Mouse (Mus musculus) forebrain, embryonic 13.5 days (tissue): Measurements from ENCODE around the gene Ube2d2b. TPM values are rescaled to one million over a fixed set of nuclear protein-coding genes. Genes with fewer than 3 reads are reported as not detected.

ENCODE experiments used
- ATAC-seq: fragments of 200-750 bp; cut with Nextera tagmentation; 2 replicates; pipeline ENCODE4 v1.8.0; 2017
- H3K27ac ChIP-seq: fragments of 300-500 bp; sonication (generic); 2 replicates; pipeline ENCODE4 v1.5.1; 2015; ENCODE audit warnings: inconsistent platforms, mild to moderate bottlenecking, moderate library complexity
- H3K27me3 ChIP-seq: fragments of 300-500 bp; sonication (generic); 2 replicates; pipeline ENCODE4 v1.6.1; 2015; ENCODE audit warnings: mild to moderate bottlenecking, inconsistent platforms
- H3K36me3 ChIP-seq: fragments of 300-500 bp; sonication (generic); 2 replicates; pipeline ENCODE4 v1.6.1; 2015; ENCODE audit warnings: mild to moderate bottlenecking, inconsistent platforms; ENCODE audit not compliant: poor library complexity, severe bottlenecking
- H3K4me1 ChIP-seq: fragments of 300-500 bp; sonication (generic); 2 replicates; pipeline ENCODE4 v1.6.1; 2015; ENCODE audit warnings: inconsistent platforms
- H3K4me2 ChIP-seq: fragments of 300-500 bp; sonication (generic); 2 replicates; pipeline ENCODE4 v1.6.1; 2015; ENCODE audit warnings: inconsistent platforms, mild to moderate bottlenecking, moderate library complexity
- H3K4me3 ChIP-seq: fragments of 300-500 bp; sonication (generic); 2 replicates; pipeline ENCODE4 v1.5.1; 2015; ENCODE audit warnings: mild to moderate bottlenecking, inconsistent platforms
- H3K9ac ChIP-seq: fragments of 300-500 bp; sonication (generic); 2 replicates; pipeline ENCODE4 v1.6.1; 2015; ENCODE audit warnings: mild to moderate bottlenecking, inconsistent platforms
- H3K9me3 ChIP-seq: fragments of 300-500 bp; sonication (generic); replicated peaks from 2 replicates; pipeline ENCODE4 v1.6.1; 2016; ENCODE audit warnings: inconsistent platforms
- WGBS: fragments of 180-500 bp; shearing (Covaris S2); methylation state at CpG from one replicate; pipeline ENCODE4 v1.1.7; 2015; 5-methylcytosine and 5-hydroxymethylcytosine counted together
- polyA plus RNA-seq: library from polyadenylated mRNA; unstranded; fragments of >200 nt; fragmentation: Nextera tagmentation; extraction: Ambion mirVana; gene quantifications from 2 replicates; pipeline ENCODE4 v1.2.1, GENCODE M21; 2015

Ube2d2b gene
- polyA plus RNA-seq, 1 experiment from 2014 or later: 0.15 TPM

DNA sequence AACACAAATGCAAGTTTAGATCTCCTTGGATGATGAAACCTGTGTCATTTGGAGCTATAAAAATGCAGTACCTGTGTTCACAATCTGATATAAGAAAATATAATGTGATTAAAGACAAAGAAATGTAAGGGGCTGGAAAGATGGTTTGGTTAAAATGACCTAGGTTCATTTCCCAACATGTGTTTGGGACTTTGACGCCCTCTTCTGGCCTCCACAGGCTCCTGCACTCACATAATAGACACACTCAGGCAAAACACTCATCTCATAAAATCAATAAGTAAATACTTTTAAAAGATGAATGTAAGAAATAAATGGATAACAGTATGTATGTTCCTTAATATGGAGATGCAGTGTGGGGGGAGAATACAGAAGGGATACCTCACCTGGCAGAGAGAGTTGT lies 47.2 kb downstream of the Ube2d2b start:
- WGBS: 76% methylated on average over 1 of the region's 1 CpGs

DNA sequence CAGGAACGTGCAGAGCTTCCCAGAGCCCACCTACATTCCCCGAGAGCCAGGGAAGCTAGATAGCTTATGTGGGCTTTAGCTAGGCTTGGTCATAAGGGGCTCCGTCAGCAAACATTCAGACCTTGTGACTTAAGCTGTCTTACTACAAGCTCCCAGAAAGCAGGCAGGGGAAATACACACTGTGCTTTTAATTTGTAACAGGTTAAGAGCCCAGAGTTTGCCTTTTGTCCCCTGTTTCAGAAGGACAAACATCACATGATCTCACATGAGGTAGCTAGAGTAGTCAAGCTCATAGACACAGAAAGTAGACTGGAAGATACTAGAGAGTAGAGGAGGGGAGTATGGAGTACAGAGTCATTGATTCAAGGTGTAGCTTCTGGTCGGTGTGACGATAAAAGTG lies 50.8 kb downstream of the Ube2d2b start:
- Histone ChIP-seq H3K27ac (no peak overlapping the region), H3K9ac (no peak overlapping the region), H3K4me3 (no peak overlapping the region), H3K4me1 (no peaks in the 10 kb centered on the region), H3K9me3 (no peaks in the 10 kb centered on the region; the same call in 1 of the 2 replicates), H3K36me3 (no peaks in the 10 kb centered on the region), H3K4me2 (no peak overlapping the region), H3K27me3 (no peaks in the 10 kb centered on the region)
- whole genome bisulfite sequencing: 92% methylated on average over 5 of the region's 5 CpGs
- ATAC-seq: no peak

More for the DNA sequence above, 47.2 kb downstream of the Ube2d2b start:
- Histone ChIP-seq H3K4me3 (no peak overlapping the region), H3K27me3 (no peaks in the 10 kb centered on the region), H3K4me1 (peaks cover 5% of the 10 kb centered on the region; the same call in 1 of the 2 replicates), H3K27ac (no peak overlapping the region), H3K9me3 (no peaks in the 10 kb centered on the region; the same call in 1 of the 2 replicates), H3K4me2 (no peak overlapping the region), H3K36me3 (no peaks in the 10 kb centered on the region), H3K9ac (no peak overlapping the region)
- ATAC-seq: no peak

Other genes with a start within 250 kb of the Ube2d2b start
- 16.8 and 18.9 TPM in 2 replicates for gene Rpap2, start 232.7 kb upstream of the Ube2d2b start, polyA plus RNA-seq
- 29.0 and 29.9 TPM in 2 replicates for gene Glmn, start 232.2 kb upstream of the Ube2d2b start, polyA plus RNA-seq
- gene Gfi1, start 104.1 kb upstream of the Ube2d2b start, polyA plus RNA-seq: not detected in 2 replicates
- gene Evi5, start 45.0 kb downstream of the Ube2d2b start, polyA plus RNA-seq: 46.5 and 51.7 TPM in 2 replicates
- gene Rpl5, start 70.4 kb downstream of the Ube2d2b start, polyA plus RNA-seq: 76.0 and 78.1 TPM in 2 replicates
- 23.8 and 25.5 TPM in 2 replicates for gene Fam69a, start 157.0 kb downstream of the Ube2d2b start, polyA plus RNA-seq
- 143 and 160 TPM in 2 replicates for gene Mtf2, start 235.6 kb downstream of the Ube2d2b start, polyA plus RNA-seq